Mouse (Mus musculus): ENCODE measurements around the gene Cbs.

The Cbs gene

DNA sequence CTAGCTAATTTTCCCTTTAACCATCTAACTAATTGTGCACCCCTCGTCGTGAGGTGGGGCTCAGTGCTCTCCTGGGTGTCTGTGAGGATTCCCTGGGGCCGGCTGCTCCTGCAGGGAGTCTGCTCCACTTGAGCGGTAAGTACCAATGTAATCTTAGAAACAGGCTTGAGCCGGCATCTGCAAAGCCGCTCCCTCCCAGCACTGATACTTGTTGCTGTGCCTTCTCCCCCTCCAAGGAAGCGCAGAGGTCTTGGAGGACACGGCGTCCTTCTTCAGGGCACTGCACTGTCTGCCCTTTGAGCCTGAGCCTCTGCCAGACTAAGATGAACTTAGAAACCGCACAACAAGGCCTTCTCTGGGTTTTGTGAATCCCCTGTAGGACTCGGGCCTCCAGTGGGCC lies 46.2 kb downstream of the Cbs start:
- no peak for DNase-seq (ENCODE audit: low spot score in 2 of 2)

DNA sequence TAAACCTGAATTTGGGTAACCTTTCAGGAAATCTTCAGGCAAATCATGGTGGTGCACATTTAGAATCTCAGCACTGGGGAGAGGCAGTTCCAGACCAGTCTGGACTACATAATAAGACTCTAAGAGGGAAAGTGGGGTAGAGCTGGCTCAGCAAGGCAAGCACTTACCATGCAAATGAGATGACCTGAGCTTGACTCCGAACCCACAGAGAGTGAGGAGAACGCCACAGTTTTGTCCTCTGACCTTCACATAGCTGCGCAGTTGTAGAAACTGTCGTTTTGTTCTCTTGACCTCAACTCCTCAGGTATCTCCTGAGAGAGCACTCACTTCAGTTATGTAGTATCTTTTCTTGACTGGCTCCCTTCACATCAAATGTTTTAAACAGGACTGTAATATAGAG lies 48.3 kb downstream of the Cbs start:
- DNase-seq (ENCODE audit: low spot score in 2 of 2), result no peak

DNA sequence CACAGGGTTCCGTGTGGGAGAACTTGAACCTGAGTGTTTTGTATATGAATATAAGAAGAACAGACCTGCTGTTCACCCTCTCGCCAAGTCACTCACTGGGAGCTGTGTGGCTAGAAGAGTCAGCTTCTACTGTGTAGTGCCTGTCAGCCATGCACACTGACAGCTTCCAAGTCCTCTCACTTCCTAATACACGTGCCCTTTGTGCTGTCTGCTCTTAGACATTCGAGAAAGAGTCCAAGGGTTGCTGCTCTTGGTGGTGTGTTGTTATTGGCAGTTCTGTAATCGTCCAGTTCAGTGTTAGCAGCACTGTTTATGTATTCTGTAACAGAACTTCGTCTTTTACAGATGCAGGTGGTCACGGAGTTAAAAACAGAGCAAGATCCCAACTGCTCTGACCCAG lies 48.9 kb downstream of the Cbs start:
- DNase-seq (ENCODE audit: low spot score in 2 of 2), result no peak

DNA sequence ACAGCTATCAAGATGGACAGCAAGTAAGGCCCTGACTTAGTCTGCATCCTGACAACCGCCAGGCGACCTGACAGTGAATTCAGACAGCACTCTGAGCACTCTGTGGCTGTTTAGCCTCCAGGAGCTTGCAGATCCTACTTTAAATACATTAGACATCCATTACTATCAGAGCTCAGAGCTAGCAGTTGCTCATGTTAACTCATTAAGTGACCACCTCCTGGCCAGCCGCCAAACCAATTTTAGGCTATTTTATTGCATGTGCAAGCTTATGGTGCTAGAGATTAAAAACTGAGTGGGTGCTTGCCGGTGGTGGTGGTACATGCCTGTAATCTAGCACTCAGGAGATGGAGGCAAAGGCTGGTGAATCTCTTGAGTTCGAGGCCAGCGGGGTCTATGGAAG lies 53.3 kb downstream of the Cbs start:
- no peak for DNase-seq (ENCODE audit: low spot score in 2 of 2)

DNA sequence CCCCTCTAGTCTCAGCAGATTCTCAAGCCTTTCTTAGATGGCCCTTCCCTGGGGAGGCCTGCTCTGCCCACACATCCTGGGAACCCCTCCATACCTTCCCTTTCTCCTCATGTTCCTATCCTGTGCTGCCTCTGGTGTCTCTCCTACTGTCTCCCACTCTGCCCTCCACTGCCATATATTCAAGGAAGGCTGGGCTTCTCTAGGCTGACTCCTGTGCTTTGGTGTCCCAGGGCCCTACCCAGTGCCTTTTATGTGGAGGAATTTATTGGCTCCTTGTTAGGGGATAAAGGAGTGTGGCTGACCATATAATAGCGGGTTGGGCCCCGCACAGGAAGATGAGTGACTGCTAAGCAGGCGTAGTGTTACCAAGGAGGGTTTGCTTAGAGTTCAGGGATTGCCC lies 53.9 kb downstream of the Cbs start:
- DNase-seq (ENCODE audit: low spot score in 2 of 2), result no peak

DNA sequence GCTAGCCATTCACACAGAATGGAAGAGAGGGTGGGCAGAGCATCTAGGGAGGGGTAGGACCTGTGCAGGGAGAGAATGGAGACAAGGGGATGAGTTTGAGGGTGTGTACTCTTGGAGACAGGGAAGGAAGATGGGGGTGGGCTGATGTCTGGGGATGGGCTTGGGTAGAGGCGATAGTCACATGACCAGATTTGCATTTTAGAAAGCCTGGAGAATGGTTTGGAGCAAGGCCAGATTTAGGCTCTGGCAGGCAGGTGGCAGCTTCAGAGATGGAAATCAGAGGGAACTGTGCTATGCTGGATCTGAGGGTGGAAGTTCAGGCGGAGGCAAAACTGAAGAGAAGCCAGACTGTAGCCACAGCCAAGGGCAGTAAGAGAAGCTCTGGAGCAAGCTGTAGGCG lies 56.7 kb downstream of the Cbs start:
- DNase-seq (ENCODE audit: low spot score in 2 of 2), result peak in 1 of 2 experiments; percentile 27

DNA sequence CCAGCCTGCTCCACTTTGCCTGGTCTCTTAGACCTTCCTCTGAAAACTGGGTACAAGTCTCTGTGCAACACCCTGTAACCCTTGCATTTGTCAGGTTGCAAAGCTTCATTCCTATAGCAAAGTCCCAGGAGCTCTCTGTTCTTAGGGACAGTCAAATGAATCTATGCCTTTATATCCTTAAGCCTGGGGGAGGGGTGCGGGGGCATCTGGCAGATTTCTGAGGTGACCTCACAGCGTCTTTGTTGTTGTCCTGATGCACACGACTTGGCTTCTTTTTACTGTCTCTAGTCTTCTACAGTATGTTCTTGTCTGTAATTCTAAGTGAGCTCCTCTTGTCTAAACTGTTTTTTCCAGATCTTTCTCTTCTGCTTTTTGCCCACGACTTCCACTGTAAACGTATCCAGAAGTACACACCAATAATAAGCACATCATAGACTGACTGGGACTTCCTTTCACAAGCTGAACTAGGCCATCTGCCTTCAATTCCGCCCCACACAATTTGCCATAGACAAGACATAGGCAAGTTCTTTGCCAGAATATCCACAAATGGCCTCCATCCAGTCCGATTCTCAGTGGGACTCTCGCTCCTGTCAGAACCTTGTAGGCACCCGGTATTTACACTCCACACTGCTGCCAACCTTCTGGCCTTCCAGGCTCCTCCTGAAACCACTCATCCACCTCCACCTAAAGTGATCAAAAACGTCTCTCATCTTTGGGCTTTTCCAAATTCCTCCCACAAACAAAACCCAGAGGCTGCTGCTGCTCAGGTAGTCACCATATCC lies 60.5 kb downstream of the Cbs start:
- no peak for DNase-seq (ENCODE audit: low spot score in 2 of 2)

DNA sequence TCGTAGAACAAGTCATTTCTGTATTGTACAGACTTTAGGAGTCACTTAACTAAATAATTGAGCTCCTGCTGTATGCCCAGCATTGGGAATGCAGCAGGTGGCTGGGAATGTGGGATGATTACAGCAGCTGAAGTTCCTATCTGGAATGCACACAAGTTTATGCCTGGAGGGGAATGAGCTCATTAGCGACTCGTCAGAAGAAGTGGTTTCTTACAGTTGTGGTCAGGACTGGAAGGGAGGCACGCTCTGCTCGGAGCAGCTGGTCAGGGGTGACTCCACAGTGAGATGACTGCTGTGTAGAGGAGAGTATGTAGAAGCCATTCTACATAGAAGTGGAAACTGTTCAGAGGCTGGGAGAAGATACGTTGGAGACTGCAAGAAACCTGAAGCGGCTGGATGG lies 62.4 kb downstream of the Cbs start:
- no peak for DNase-seq (ENCODE audit: low spot score in 2 of 2)

DNA sequence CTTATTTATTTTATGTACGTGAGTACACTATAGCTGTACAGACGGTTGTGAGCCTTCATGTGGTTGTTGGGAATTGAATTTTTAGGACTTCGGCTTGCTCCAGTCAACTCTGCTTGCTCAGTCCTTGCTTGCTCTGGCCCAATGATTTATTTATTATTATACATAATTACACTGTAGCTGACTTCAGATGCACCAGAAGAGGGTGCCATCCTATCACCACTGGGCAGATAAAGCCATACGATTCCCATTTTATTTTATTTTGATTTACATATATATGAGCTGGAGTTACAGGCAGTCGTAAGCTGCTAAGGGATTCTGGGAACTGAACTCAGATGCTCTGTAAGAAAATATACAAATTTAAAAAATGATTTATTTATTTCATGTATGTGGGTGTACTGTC lies 65.3 kb downstream of the Cbs start:
- no peak for DNase-seq (ENCODE audit: low spot score in 2 of 2)

DNA sequence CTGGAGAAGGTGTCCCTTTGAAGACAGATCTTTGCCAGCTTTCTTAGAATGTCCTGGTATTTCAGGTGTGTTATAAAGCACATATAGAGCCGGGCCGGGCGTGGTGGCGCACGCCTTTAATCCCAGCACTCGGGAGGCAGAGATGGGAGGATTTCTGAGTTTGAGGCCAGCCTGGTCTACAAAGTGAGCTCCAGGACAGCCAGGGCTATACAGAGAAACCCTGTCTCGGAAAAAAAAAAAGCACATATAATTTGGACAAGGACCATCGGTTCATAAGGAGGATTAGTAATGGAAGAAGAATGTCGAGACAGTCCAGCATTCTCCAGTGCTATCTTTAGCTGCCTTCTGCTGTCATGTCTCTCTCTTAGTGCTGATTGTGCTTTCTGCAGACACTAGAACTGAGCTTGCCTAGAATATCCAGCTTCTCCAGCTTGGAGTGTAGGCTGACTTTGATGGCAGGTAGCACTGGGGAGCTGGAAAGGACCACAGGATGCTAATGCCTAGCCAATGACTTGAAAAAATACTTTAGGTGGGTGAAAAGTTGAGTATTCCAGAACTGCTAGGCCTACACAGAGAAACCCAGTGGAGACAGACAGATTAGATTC lies 66.6 kb downstream of the Cbs start:
- peak; percentile 32 to 37 for DNase-seq (ENCODE audit: low spot score in 2 of 2)

DNA sequence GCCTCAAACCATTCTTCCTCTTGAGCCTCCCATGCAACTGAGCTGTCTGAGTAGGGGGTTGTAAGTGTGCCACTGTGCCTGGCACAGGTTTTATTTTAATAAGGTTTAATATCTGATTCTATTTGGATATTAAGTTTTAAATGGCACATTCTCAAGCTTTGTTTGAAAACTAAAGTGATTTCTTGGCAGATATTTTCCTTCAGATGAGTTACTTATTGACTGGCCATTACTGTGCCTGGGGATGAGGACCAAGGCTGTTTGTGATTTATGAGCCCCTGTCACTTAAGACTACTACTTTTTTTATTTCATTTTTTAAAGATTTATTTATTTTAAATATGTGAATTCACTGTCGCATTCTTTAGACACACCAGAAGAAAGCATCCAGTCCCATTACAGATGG lies 67.3 kb downstream of the Cbs start:
- no peak for DNase-seq (ENCODE audit: low spot score in 2 of 2)

DNA sequence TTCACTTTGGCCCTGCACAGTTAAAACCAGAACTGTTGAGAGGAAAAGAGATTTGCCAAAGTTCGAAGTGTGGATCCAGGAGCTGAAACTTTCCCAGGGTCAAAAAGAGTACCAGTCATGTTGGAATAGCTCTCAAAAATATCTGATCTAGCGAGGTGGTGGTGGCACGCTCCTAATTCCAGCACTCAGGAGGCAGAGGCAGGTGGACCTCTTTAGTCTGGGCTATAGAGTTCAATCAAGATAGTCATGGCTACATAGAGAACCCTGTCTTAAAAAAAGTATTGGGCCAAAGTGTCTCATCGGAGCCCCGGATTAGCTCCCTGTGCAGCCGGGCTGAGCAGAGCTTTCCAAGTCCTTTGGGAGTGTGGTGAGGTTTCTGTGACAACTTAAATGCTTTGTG lies 70.8 kb downstream of the Cbs start:
- DNase-seq (ENCODE audit: low spot score in 2 of 2), result no peak

DNA sequence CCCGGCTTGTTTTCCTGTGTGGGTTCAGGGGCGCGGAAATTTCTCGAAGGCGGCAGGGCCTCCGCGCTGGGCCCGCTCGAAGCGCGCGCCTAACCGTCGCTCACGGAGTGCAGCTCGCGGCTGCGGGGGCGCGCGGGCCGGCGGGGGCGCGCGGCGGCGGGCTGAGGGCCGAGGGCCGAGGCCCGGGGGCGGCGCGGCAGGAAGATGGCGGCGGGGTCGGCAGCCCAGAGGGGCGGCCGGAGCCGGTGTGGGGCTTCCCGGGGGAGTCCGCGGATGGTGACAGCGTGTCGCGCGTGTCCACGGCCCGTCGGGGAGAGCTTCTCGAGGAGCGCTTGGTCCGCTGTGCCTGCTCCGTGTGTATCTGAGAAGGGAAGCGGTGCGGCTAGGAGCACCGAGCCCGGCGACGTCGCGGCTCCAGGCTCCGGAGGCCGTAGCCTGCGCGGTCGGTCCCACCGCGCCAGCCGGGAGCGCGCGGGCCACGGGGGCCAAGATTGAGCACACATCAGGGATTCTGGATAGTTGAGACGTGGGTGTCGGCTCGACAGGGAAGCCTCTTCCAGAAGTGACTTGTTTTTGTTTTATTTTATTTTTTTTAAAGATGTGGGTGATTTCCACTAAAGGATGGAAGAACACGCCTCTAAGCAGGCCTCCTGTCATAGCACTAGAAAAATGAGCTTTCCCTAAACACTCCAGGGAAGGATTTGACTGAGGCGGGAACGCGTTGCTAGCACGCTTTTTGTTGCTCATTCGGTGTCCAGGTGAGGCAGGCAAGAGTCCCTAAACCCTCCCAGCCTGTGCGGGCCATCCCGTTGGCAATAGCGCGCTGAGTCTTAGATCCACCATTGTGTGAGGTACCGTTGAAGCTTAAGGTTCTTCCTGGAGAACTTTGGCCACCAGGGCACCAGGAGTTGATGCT lies 71.6 kb downstream of the Cbs start:
- DNase-seq (ENCODE audit: low spot score in 2 of 2), result peak; percentile 55 to 56

DNA sequence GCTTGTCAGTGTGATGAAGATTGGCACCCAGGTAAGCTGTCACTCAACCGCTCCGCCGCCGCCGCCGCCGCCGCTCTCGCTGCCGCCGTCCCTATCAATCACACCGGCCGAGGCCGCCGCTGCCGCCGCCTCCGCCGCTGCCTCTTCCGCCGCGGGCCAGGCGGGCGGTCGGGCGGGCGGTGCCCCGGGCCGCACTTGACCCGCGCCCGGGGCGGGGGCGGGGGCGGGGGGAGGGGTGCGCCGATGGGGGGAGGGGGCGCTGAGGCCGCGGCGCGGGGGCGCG lies 72.2 kb downstream of the Cbs start:
- DNase-seq (ENCODE audit: low spot score in 2 of 2), result no peak

DNA sequence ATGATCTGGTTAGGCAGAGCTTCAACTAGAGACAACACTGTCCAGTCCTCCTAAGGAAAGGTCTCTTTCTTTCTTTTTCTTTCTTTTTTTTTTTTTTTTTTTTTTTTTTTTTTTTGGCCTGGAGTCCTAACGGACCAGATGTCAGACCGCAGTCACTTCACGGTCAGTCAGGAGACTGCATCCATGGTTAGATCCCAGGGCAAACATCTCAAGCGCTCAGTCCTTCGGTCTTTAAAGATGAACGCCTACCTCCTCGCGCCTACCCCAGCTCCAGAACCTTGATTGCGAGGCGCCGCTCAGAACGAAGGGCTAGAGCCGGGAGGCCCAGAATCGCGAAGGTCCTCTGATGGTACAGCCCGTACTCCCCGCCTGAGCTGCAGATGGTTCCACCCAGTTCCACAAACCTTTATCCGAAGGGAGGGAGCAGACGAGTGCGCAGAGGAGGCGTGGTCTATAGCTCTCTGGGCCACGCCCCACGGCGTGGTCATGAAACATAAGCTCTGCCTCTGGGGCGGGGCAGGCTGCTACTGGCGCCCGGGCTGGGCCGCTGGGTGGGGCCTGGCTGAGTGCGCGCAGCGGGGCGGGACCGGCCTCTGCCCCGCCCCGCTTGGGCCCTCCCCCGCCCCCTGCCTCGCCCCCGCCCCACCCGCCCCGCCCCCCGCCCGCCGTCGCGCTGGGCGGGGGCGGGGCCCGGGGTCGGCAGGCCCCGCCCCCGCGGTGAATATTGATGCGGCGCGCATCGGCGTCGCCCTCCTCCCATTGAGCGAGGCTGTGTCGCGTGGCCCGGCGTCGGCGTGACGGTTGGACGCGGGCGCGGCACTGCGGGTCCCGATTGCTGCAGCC lies 72.8 kb downstream of the Cbs start, which contains the start of gene Pknox1:
TSS of gene Pknox1 (plus strand) at position 720 of the 843 bp plus-strand sequence.
- DNase-seq (ENCODE audit: low spot score in 2 of 2), result peak; percentile 99

DNA sequence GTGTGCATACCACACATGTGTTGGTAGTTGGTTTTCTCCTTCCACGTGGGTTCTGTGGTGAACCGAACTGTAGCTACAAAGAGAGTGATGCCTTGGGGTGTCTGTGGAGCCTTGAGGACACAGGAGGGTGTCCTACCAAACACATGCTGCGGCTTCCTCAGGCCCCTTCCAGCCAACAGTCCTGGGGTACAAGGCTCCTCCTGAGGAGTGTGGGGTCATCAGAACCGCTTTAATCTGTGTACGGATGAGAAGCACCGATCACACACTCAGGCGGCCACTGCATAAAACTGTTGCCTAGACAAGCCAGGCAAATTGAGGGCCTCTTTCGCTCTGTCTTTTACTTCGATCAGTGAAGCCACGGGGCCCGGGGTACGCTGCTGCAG lies 73.4 kb downstream of the Cbs start:
- DNase-seq (ENCODE audit: low spot score in 2 of 2), result peak; percentile 39 to 41

DNA sequence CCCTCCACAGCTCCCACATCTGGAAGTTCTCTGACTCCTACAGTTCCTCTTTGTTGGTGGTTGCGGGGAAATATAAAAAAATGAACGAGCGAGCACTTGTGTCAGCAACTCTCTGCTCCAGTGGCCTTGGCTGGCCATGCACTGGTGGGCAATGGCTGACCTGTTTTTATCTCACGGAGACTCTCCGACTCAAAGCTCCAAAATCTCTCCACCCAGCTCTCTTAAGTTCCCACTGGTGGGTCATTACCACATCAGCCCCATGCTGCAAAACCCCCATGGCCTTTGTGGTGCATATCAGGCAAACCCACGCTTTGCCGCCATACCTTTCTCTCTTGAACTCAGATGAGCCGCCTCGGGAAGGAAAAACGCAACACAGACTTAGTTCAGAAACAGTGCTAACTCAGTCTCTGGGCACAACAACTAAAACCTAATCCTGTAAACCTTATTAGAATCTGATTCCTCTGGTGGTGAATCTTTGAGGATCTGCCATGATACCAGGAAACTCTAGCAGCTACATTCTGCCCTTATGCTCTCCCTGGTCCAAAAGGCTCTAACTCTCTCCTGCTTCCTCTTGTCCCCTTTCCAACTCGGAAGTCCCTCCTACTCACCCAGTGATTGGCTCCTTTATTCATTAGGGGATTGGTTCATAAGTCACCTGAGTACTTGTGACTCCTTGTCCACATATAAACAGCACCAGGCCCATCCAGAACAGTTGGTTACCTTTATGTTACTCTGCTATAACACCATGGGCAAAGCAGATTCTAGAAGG lies 77.8 kb downstream of the Cbs start:
- no peak for DNase-seq (ENCODE audit: low spot score in 2 of 2)

Measured in right cerebral cortex, adult 2 months (tissue).